Mouse (Mus musculus): ENCODE measurements at regions not wholly inside any gene's neighbourhood (a gene's known extent, or its start where the extent isn't known, plus 50 kb on each side); places are given as distances from the start of the nearest gene placed in this dataset.

DNA sequence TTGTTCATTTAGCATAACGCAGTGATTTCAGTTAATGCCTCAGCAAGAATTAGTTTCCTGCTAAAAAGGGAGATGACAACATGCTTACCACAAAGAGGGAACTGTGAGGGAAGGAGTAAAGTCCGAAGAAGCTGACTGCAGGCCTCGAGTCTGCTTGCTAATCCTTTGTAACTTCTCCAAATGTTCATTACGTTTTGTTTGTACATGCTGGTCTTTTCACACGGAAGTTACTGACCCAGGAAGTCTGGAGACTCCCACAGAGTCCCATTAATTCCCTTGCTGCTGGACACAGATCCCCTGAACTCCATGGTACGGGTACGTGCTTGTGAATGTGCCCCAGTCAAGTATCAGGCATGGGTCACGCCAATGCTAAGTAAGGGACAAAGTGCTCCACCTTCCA is 415.9 kb downstream of the Gja1 start:
- TF ChIP-seq CTCF (IDR thresholded peaks at IDR 0.05; ENCODE audit: borderline replicate concordance, insufficient read depth, low read length), result no peak
- no peak for TF ChIP-seq POLR2A (IDR thresholded peaks at IDR 0.05; ENCODE audit: low read depth, low read length)
- Histone ChIP-seq H3K27ac (ENCODE audit: insufficient read depth, low read length) (no peak overlapping the region), H3K4me1 (ENCODE audit: control insufficient read depth, insufficient read depth, low read length) (no peaks in the 10 kb centered on the region), H3K4me3 (ENCODE audit: insufficient read depth, low read length) (no peak overlapping the region)

- Histone ChIP-seq H3K4me3 (ENCODE audit: insufficient read depth, low read length) (no peak overlapping the region), H3K4me1 (ENCODE audit: control insufficient read depth, insufficient read depth, low read length) (no peaks in the 10 kb centered on the region), H3K27ac (ENCODE audit: insufficient read depth, low read length) (no peak overlapping the region)
- no peak for TF ChIP-seq POLR2A (IDR thresholded peaks at IDR 0.05; ENCODE audit: low read depth, low read length)
- TF ChIP-seq CTCF (IDR thresholded peaks at IDR 0.05; ENCODE audit: borderline replicate concordance, insufficient read depth, low read length), result no peak
Observed at GRCm38 (mm10) chr10:56795396-56795795, 418.3 kb downstream of the Gja1 start.

- no peak overlapping the region for H3K4me3 ChIP-seq (ENCODE audit: insufficient read depth, low read length)
- no peak for TF ChIP-seq POLR2A (IDR thresholded peaks at IDR 0.05; ENCODE audit: low read depth, low read length)
- no peak for TF ChIP-seq CTCF (IDR thresholded peaks at IDR 0.05; ENCODE audit: borderline replicate concordance, insufficient read depth, low read length)
- no peaks in the 10 kb centered on the region for H3K4me1 ChIP-seq (ENCODE audit: control insufficient read depth, insufficient read depth, low read length)
- no peak overlapping the region for H3K27ac ChIP-seq (ENCODE audit: insufficient read depth, low read length)
Observed at GRCm38 (mm10) chr10:56799307-56799706, 422.2 kb downstream of the Gja1 start.

DNA sequence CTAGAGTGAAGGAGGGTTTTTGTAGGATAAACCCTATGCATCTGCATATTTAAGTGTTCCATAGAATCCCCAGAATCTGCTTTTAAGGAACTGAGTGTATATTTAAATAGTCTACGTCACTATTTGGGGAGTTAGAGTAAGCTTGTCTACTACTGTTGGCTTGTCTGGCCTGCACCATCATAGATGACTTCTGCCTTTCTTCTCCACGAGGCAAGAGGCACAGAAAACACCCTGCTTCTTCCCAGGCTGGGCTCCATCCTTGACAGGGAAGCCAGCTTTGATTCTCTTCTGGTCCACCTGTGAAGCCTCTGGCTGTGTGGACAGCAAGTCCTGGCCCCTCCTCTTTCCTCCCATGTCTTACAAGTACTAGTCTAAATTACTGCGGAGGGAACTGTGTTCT is 422.6 kb downstream of the Gja1 start:
- Histone ChIP-seq H3K4me3 (ENCODE audit: insufficient read depth, low read length) (no peak overlapping the region), H3K27ac (ENCODE audit: insufficient read depth, low read length) (no peak overlapping the region), H3K4me1 (ENCODE audit: control insufficient read depth, insufficient read depth, low read length) (no peaks in the 10 kb centered on the region)
- TF ChIP-seq POLR2A (IDR thresholded peaks at IDR 0.05; ENCODE audit: low read depth, low read length), result no peak

DNA sequence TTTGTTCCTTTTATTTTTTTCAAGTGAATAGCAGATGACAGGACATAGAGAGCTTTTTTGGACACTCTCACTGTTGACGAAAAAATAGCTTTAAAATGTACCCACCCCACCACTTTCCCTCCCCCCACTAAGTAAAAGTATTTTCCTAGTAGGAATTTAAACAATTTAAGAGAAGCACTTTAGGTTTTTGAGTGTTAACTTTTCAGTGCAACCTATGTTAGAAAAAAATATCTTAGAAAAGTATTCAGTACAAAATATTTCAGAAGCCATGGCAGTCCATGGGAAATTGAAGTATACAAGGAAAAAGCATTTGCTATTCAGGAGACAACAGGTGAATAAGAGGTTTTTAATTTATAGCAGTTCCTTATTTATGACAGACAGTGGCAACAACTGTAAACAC is 431.9 kb downstream of the Gja1 start:
- no peak overlapping the region for H3K27ac ChIP-seq (ENCODE audit: insufficient read depth, low read length)
- no peaks in the 10 kb centered on the region for H3K4me1 ChIP-seq (ENCODE audit: control insufficient read depth, insufficient read depth, low read length)
- H3K4me3 ChIP-seq (ENCODE audit: insufficient read depth, low read length), result no peak overlapping the region
- no peak for TF ChIP-seq POLR2A (IDR thresholded peaks at IDR 0.05; ENCODE audit: low read depth, low read length)
- TF ChIP-seq CTCF (IDR thresholded peaks at IDR 0.05; ENCODE audit: borderline replicate concordance, insufficient read depth, low read length), result no peak

DNA sequence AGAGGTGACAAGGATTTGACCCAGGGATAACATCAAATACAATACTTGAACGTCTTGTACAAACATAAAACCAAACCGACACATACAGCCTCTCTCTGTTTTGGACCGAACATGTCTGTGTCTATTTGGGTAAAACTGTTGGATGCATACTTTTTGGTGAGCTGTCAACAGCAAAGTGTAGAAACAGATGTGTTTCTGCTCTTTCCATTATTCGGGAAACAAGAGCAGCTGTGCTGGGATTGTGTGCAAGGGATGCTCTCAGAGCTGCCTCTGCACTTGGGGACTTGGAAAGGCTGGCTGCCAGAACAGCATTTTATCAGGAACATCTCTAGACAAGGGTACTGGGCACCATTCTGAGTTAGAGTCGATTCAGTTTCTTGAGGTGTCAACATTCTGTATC is 445.0 kb downstream of the Gja1 start:
- TF ChIP-seq POLR2A (IDR thresholded peaks at IDR 0.05; ENCODE audit: low read depth, low read length) (no peak), CTCF (IDR thresholded peaks at IDR 0.05; ENCODE audit: borderline replicate concordance, insufficient read depth, low read length) (no peak)
- H3K4me3 ChIP-seq (ENCODE audit: insufficient read depth, low read length), result no peak overlapping the region
- H3K27ac ChIP-seq (ENCODE audit: insufficient read depth, low read length), result no peak overlapping the region
- H3K4me1 ChIP-seq (ENCODE audit: control insufficient read depth, insufficient read depth, low read length), result no peaks in the 10 kb centered on the region

- Histone ChIP-seq H3K27ac (ENCODE audit: insufficient read depth, low read length) (no peak overlapping the region), H3K4me1 (ENCODE audit: control insufficient read depth, insufficient read depth, low read length) (no peaks in the 10 kb centered on the region), H3K4me3 (ENCODE audit: insufficient read depth, low read length) (no peak overlapping the region)
- TF ChIP-seq POLR2A (IDR thresholded peaks at IDR 0.05; ENCODE audit: low read depth, low read length) (no peak), CTCF (IDR thresholded peaks at IDR 0.05; ENCODE audit: borderline replicate concordance, insufficient read depth, low read length) (no peak)
Observed at GRCm38 (mm10) chr10:56831331-56831730, 454.2 kb downstream of the Gja1 start.

GRCm38 (mm10) chr10:56831966-56832365 is 454.8 kb downstream of the Gja1 start:
- no peak for TF ChIP-seq CTCF (IDR thresholded peaks at IDR 0.05; ENCODE audit: borderline replicate concordance, insufficient read depth, low read length)
- TF ChIP-seq POLR2A (IDR thresholded peaks at IDR 0.05; ENCODE audit: low read depth, low read length), result no peak

DNA sequence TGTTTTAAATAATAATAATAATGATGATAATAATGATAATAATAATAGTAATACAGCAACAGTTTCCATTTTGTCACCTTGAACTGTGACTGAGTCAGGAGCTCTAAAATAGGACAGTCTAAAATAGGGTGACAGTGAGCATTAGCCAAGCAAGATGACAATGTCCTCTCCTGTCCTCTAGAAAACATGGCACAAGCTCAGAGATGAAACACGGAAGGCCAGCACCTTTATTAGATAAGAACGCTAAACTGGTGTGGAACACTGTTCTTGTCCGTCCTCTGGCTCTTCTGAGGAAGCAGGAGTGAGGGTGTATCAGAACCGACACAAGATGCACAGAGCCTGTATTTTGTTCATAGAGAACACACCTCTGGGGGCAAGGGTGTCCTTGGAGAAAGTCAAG is 459.0 kb downstream of the Gja1 start:
- TF ChIP-seq POLR2A (IDR thresholded peaks at IDR 0.05; ENCODE audit: low read depth, low read length) (no peak), CTCF (IDR thresholded peaks at IDR 0.05; ENCODE audit: borderline replicate concordance, insufficient read depth, low read length) (no peak)
- H3K4me3 ChIP-seq (ENCODE audit: insufficient read depth, low read length), result no peak overlapping the region
- no peaks in the 10 kb centered on the region for H3K4me1 ChIP-seq (ENCODE audit: control insufficient read depth, insufficient read depth, low read length)
- no peak overlapping the region for H3K27ac ChIP-seq (ENCODE audit: insufficient read depth, low read length)

More at GRCm38 (mm10) chr10:56831966-56832365, 454.8 kb downstream of the Gja1 start:
- H3K4me3 ChIP-seq (ENCODE audit: insufficient read depth, low read length), result no peak overlapping the region
- no peaks in the 10 kb centered on the region for H3K4me1 ChIP-seq (ENCODE audit: control insufficient read depth, insufficient read depth, low read length)
- no peak overlapping the region for H3K27ac ChIP-seq (ENCODE audit: insufficient read depth, low read length)

DNA sequence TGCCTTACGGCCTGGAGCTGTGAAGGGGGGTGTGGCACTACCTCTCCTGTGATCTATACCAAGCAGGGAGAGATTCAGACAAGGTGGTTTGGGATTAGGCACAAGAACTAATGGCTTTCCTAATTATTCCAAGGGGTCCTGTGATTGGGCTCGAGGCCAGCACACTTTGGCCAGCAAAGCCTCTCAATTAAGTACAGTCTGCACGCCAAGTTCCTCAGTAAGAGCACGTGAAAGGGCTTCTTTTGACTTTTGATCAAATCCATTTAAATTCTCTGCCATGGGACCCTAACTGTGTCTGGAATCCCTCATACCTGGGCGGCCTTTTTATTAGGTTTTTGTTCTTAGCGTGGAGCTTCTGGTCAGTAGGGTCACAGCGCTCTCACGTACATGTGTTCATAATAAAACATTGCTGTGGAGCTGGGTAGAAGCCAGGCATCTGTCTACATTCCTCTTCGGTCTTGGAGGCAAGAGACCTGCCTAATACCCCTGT is 461.9 kb downstream of the Gja1 start:
- H3K4me1 ChIP-seq (ENCODE audit: control insufficient read depth, insufficient read depth, low read length), result 0 out of 2 replicates have a peak, but pooled peaks cover 5% of the 10 kb centered on the region
- H3K4me3 ChIP-seq (ENCODE audit: insufficient read depth, low read length), result no peak overlapping the region
- TF ChIP-seq CTCF (IDR thresholded peaks at IDR 0.05; ENCODE audit: borderline replicate concordance, insufficient read depth, low read length) (no peak), POLR2A (IDR thresholded peaks at IDR 0.05; ENCODE audit: low read depth, low read length) (no peak)
- no peak overlapping the region for H3K27ac ChIP-seq (ENCODE audit: insufficient read depth, low read length)

GRCm38 (mm10) chr10:56839545-56839944 is 462.4 kb downstream of the Gja1 start:
- TF ChIP-seq CTCF (IDR thresholded peaks at IDR 0.05; ENCODE audit: borderline replicate concordance, insufficient read depth, low read length) (no peak), POLR2A (IDR thresholded peaks at IDR 0.05; ENCODE audit: low read depth, low read length) (no peak)
- Histone ChIP-seq H3K27ac (ENCODE audit: insufficient read depth, low read length) (no peak overlapping the region), H3K4me1 (ENCODE audit: control insufficient read depth, insufficient read depth, low read length) (0 out of 2 replicates have a peak, but pooled peaks cover 5% of the 10 kb centered on the region), H3K4me3 (ENCODE audit: insufficient read depth, low read length) (no peak overlapping the region)
